Comparison of ENCODE assay signal across 11 mouse cellular contexts in genomic region chr14:79200133-79200891, GRCm38 (mm10). TPM values are rescaled to one million over a fixed set of nuclear protein-coding genes. Genes with fewer than 3 reads are reported as not detected.
DNase-seq lines count a peak whose midpoint lies in the region; TF ChIP-seq lines count a peak whose summit lies in the region.
"Had no signal": no experiment of that assay in that cellular context is flagged by ENCODE, and none has a peak within 500 bp of the region (broad histone marks: within the 10 kb centered on the region; RNA-seq: fewer than 3 reads in every experiment).

No protein-coding gene starts in this region.

- H3K9me3 ChIP-seq in limb, embryonic 10.5 days (replicated peaks): no peaks in the 10 kb centered on the region

- H3K4me3 ChIP-seq in gastrocnemius, adult 2 months: no peak overlapping the region
- no peak overlapping the region for H3K4me3 ChIP-seq in limb, embryonic 10.5 days
- H3K4me3 ChIP-seq: erythroblast, embryonic 14.5 days had no signal

- 0 out of 2 replicates have a peak, but pooled peaks have one; percentile 10 for TF ChIP-seq CTCF in gastrocnemius, adult 2 months (IDR thresholded peaks at IDR 0.05)

- 83% methylated on average over 9 of the region's 9 CpGs for WGBS in limb, embryonic 10.5 days

- no peak overlapping the region; the same call in 1 of the 2 replicates for H3K27ac ChIP-seq in gastrocnemius, adult 2 months
- H3K27ac ChIP-seq in limb, embryonic 10.5 days: peak overlapping the region; percentile 38; the same call in 1 of the 2 replicates

- H3K27me3 ChIP-seq in limb, embryonic 10.5 days (ENCODE audit: low read depth, poor library complexity, severe bottlenecking): no peaks in the 10 kb centered on the region

- intact Hi-C loops in gastrocnemius, adult 2 months (cut with DNase I): no loop called here

- H3K4me1 ChIP-seq in limb, embryonic 10.5 days: peaks cover 23% of the 10 kb centered on the region

- peak; percentile 50 for DNase-seq in gastrocnemius, adult 18-20 months (ENCODE audit: low spot score)
- DNase-seq in gastrocnemius, adult 8-10 months (ENCODE audit: low spot score in 2 of 2): no peak
- peak; percentile 37 for DNase-seq in adipocyte (ENCODE audit: low spot score)
- peak; percentile 57 for DNase-seq in gastrocnemius, adult 2 months
- no peak for DNase-seq in limb, embryonic 10.5 days (ENCODE audit: low spot score)
- DNase-seq in thymus, postnatal 25 days: peak; percentile 49
- DNase-seq in kidney, adult 11 months: no peak
- no peak for DNase-seq in right cerebral cortex, postnatal 14 days

- no peaks in the 10 kb centered on the region for H3K36me3 ChIP-seq in limb, embryonic 10.5 days

RNA-seq across cellular contexts. Expression of gene Zfp957, which starts 46.9 kb away (rescaled TPM):
- total RNA-seq in gastrocnemius, adult 18-20 months (2021): not detected
- not detected for total RNA-seq in gastrocnemius, adult 8-10 months (2022)
- total RNA-seq in gastrocnemius, adult 2 months (2021): not detected
- not detected in 2 replicates for polyA plus RNA-seq in limb, embryonic 10.5 days (2016; fragmentation: Nextera tagmentation; extraction: Ambion mirVana)
- total RNA-seq: ES-E14 had no signal
- polyA plus RNA-seq: erythroblast, embryonic 14.5 days; liver, embryonic 16.5 days had no signal

Comparison
In these comparisons a context has a peak if more than half of its experiments do, and no peak if none do; other contexts are left out.
1. DNase-seq: peak in gastrocnemius, adult 18-20 months (single experiment), adipocyte (single experiment), gastrocnemius, adult 2 months (single experiment) and thymus, postnatal 25 days (single experiment); none in gastrocnemius, adult 8-10 months (0 of 2), limb, embryonic 10.5 days (single experiment), kidney, adult 11 months (single experiment) and right cerebral cortex, postnatal 14 days (single experiment).